Mouse (Mus musculus): ENCODE measurements around the gene Rc3h2. TPM values are rescaled to one million over a fixed set of nuclear protein-coding genes. Genes with fewer than 3 reads are reported as not detected.

The Rc3h2 gene
- polyA plus RNA-seq, 1 experiment = 8.2 TPM

GRCm38 (mm10) chr2:37333321-37333720 lies 89.4 kb downstream of the Rc3h2 start:
- Histone ChIP-seq H3K4me1 (ENCODE audit: control insufficient read depth, insufficient read depth, low read length) (no peaks in the 10 kb centered on the region), H3K27me3 (ENCODE audit: control insufficient read depth, insufficient read depth, low read length) (no peaks in the 10 kb centered on the region), H3K36me3 (ENCODE audit: control insufficient read depth, insufficient read depth, low read length) (no peaks in the 10 kb centered on the region), H3K4me3 (ENCODE audit: control insufficient read depth, low read depth, low read length) (no peak overlapping the region), H3K27ac (ENCODE audit: control insufficient read depth, insufficient read depth, low read depth, low read length) (no peak overlapping the region)
- TF ChIP-seq POLR2A (IDR thresholded peaks at IDR 0.05; ENCODE audit: control insufficient read depth, low read depth, low read length) (no peak), CTCF (IDR thresholded peaks at IDR 0.05; ENCODE audit: control insufficient read depth, insufficient read depth, insufficient replicate concordance, low read depth, low read length) (no peak)

- Histone ChIP-seq H3K4me3 (ENCODE audit: control insufficient read depth, low read depth, low read length) (no peak within 1 kb of the TSS), H3K36me3 (ENCODE audit: control insufficient read depth, insufficient read depth, low read length) (no peaks in the 10 kb centered on the region), H3K27ac (ENCODE audit: control insufficient read depth, insufficient read depth, low read depth, low read length) (no peak within 1 kb of the TSS), H3K27me3 (ENCODE audit: control insufficient read depth, insufficient read depth, low read length) (no peaks in the 10 kb centered on the region), H3K4me1 (ENCODE audit: control insufficient read depth, insufficient read depth, low read length) (no peaks in the 10 kb centered on the region)
- TF ChIP-seq POLR2A (IDR thresholded peaks at IDR 0.05; ENCODE audit: control insufficient read depth, low read depth, low read length) (no peak), CTCF (IDR thresholded peaks at IDR 0.05; ENCODE audit: control insufficient read depth, insufficient read depth, insufficient replicate concordance, low read depth, low read length) (no peak)
Measured at GRCm38 (mm10) chr2:37326215-37326614, 96.5 kb downstream of the Rc3h2 start, which contains the start of gene Olfr368. Gene Olfr368, plus strand, starts transcription at chr2:37326515.

Other genes with a start within 250 kb of the Rc3h2 start
- not detected in 2 replicates for gene Olfr365, start 234.7 kb downstream of the Rc3h2 start, polyA plus RNA-seq (2012; rRNA removed)
- gene Olfr366, start 211.3 kb downstream of the Rc3h2 start, polyA plus RNA-seq (2012; rRNA removed) = not detected in 2 replicates
- 0.11 and 0.14 TPM in 2 replicates for gene Olfr368, start 96.4 kb downstream of the Rc3h2 start, polyA plus RNA-seq (2012; rRNA removed)
- gene Pdcl, start 63.6 kb downstream of the Rc3h2 start, polyA plus RNA-seq (2012; rRNA removed) = 2.5 and 3.7 TPM in 2 replicates
- 2.0 and 2.5 TPM in 2 replicates for gene Zbtb26, start 20.2 kb upstream of the Rc3h2 start, polyA plus RNA-seq (2012; rRNA removed)
- gene Zbtb6, start 20.3 kb upstream of the Rc3h2 start, polyA plus RNA-seq (2012; rRNA removed) = 1.5 and 2.2 TPM in 2 replicates
- gene Rabgap1, start 20.4 kb upstream of the Rc3h2 start, polyA plus RNA-seq (2012; rRNA removed) = 8.3 and 10.3 TPM in 2 replicates
- 0.10 and 0.12 TPM in 2 replicates for gene Gpr21, start 93.4 kb upstream of the Rc3h2 start, polyA plus RNA-seq (2012; rRNA removed)

All from testis, adult 2 months (tissue).